Mouse (Mus musculus): ENCODE results near the gene Gm10638.

Gene Gm10638

GRCm38 (mm10) chr8:86786498-86786897 is 41.0 kb downstream of the Gm10638 start:
- no peak for DNase-seq (ENCODE audit: low read depth, low spot score)

- no peak for DNase-seq (ENCODE audit: low read depth, low spot score)
Observed at GRCm38 (mm10) chr8:86787891-86788420, 42.5 kb downstream of the Gm10638 start.

- no peak for DNase-seq (ENCODE audit: low read depth, low spot score)
Observed at GRCm38 (mm10) chr8:86789576-86789975, 44.1 kb downstream of the Gm10638 start.

GRCm38 (mm10) chr8:86791542-86791941 is 46.0 kb downstream of the Gm10638 start:
- peak; percentile 74 for DNase-seq (ENCODE audit: low read depth, low spot score)

GRCm38 (mm10) chr8:86794716-86795115 is 49.2 kb downstream of the Gm10638 start:
- DNase-seq (ENCODE audit: low read depth, low spot score) = no peak

All from retina, adult 2 months (tissue).